Mouse (Mus musculus) adrenal gland, postnatal 14 days (tissue): ENCODE data around the gene 4921536K21Rik. TPM values are rescaled to one million over a fixed set of nuclear protein-coding genes. Genes with fewer than 3 reads are reported as not detected.

Experiments
- DNase-seq: peaks from one replicate; pipeline ENCODE4 v3.0.0; 2021; ENCODE audit warnings: mixed read lengths
- total RNA-seq: library from RNA; stranded (reverse); gene quantifications from 2 replicates; pipeline ENCODE4 v1.2.3, GENCODE M21; 2021

Gene 4921536K21Rik
- total RNA-seq, 1 experiment from 2014 or later, result 0.59 TPM

GRCm38 (mm10) chr11:3910513-3911310, 15.8 kb upstream of the 4921536K21Rik start:
- DNase-seq, result no peak

GRCm38 (mm10) chr11:3909236-3909635, 14.3 kb upstream of the 4921536K21Rik start:
- no peak for DNase-seq

- peak; percentile 39 for DNase-seq
These were observed 10.5 kb upstream of the 4921536K21Rik start for GRCm38 (mm10) chr11:3905446-3905845.

- DNase-seq, result no peak
These were observed 9.8 kb upstream of the 4921536K21Rik start for GRCm38 (mm10) chr11:3904673-3905072.

GRCm38 (mm10) chr11:3903046-3903445, 8.1 kb upstream of the 4921536K21Rik start:
- DNase-seq, result peak; percentile 90

GRCm38 (mm10) chr11:3902516-3902915, 7.6 kb upstream of the 4921536K21Rik start:
- DNase-seq, result no peak

- DNase-seq, result no peak
These were observed 5.4 kb upstream of the 4921536K21Rik start for GRCm38 (mm10) chr11:3900296-3900695.

- no peak for DNase-seq
These were observed 1.0 kb upstream of the 4921536K21Rik start for GRCm38 (mm10) chr11:3895933-3896332.

- DNase-seq, result no peak
These were observed 560 bp upstream of the 4921536K21Rik start for GRCm38 (mm10) chr11:3895458-3895857.

GRCm38 (mm10) chr11:3893970-3894369, 928 bp downstream of the 4921536K21Rik start:
- no peak for DNase-seq

GRCm38 (mm10) chr11:3887331-3887730, 7.6 kb downstream of the 4921536K21Rik start:
- DNase-seq, result no peak

GRCm38 (mm10) chr11:3883711-3884110, 11.2 kb downstream of the 4921536K21Rik start:
- no peak for DNase-seq

- DNase-seq, result peak; percentile 83
These were observed 15.1 kb downstream of the 4921536K21Rik start for GRCm38 (mm10) chr11:3879836-3880235.

GRCm38 (mm10) chr11:3878660-3879059, 16.2 kb downstream of the 4921536K21Rik start:
- no peak for DNase-seq

- no peak for DNase-seq
These were observed 18.5 kb downstream of the 4921536K21Rik start for GRCm38 (mm10) chr11:3876419-3876818.

- no peak for DNase-seq
These were observed 30.6 kb downstream of the 4921536K21Rik start for GRCm38 (mm10) chr11:3864343-3864742.

GRCm38 (mm10) chr11:3863454-3864112, 31.3 kb downstream of the 4921536K21Rik start, which contains the start of gene Osbp2:
TSS of gene Osbp2 (minus strand) at chr11:3863903.
- DNase-seq, result peak; percentile 89

- DNase-seq, result no peak
These were observed 32.0 kb downstream of the 4921536K21Rik start for GRCm38 (mm10) chr11:3862661-3863453.

GRCm38 (mm10) chr11:3860361-3860760, 34.5 kb downstream of the 4921536K21Rik start:
- DNase-seq, result no peak

- DNase-seq, result no peak
These were observed 35.1 kb downstream of the 4921536K21Rik start for GRCm38 (mm10) chr11:3859778-3860177.

GRCm38 (mm10) chr11:3857902-3858301, 37.0 kb downstream of the 4921536K21Rik start:
- DNase-seq, result no peak

- DNase-seq, result no peak
These were observed 39.1 kb downstream of the 4921536K21Rik start for GRCm38 (mm10) chr11:3855846-3856245.

GRCm38 (mm10) chr11:3854156-3854555, 40.7 kb downstream of the 4921536K21Rik start:
- DNase-seq, result no peak
